Mouse (Mus musculus) embryonic fibroblast, embryonic 13.5 days (primary cell): ENCODE measurements around the gene Dock11. TPM values are rescaled to one million over a fixed set of nuclear protein-coding genes. Genes with fewer than 3 reads are reported as not detected.

Experiments used
- H3K27ac ChIP-seq: 2 replicates; pipeline ENCODE4 v1.5.1; 2012; ENCODE audit warnings: low read length, control low read depth, inconsistent platforms; ENCODE audit not compliant: insufficient read depth
- H3K4me1 ChIP-seq: 2 replicates; pipeline ENCODE4 v1.6.1; 2011; ENCODE audit warnings: low read length; ENCODE audit not compliant: control insufficient read depth, insufficient read depth
- H3K4me3 ChIP-seq: 2 replicates; pipeline ENCODE4 v1.5.1; 2011; ENCODE audit warnings: mild to moderate bottlenecking, control low read depth, low read length; ENCODE audit not compliant: insufficient read depth
- CTCF ChIP-seq: IDR thresholded peaks from 2 replicates; pipeline ENCODE4 v1.5.1; 2011; ENCODE audit warnings: mild to moderate bottlenecking, control low read depth, low read length, moderate library complexity, borderline replicate concordance; ENCODE audit not compliant: insufficient read depth
- POLR2A ChIP-seq: IDR thresholded peaks from 2 replicates; pipeline ENCODE4 v1.6.1; 2011; ENCODE audit warnings: low read depth, mild to moderate bottlenecking, control low read depth, low read length, moderate library complexity
- polyA plus RNA-seq: library from polyadenylated mRNA; stranded (reverse); fragments of >200 nt; gene quantifications from 2 replicates; pipeline ENCODE4 v1.2.4, GENCODE M21; 2011; ENCODE audit warnings: low read depth; ENCODE audit not compliant: missing spikeins, insufficient read length

Dock11 gene
- 19.2 and 21.0 TPM in 2 replicates for polyA plus RNA-seq

- TF ChIP-seq POLR2A (0 out of 2 replicates have a peak, but pooled peaks have one; percentile 39), CTCF (no peak)
- Histone ChIP-seq H3K4me1 (no peaks in the 10 kb centered on the region; the same call in 1 of the 2 replicates), H3K4me3 (peak within 1 kb of the TSS; percentile 79), H3K27ac (no peak within 1 kb of the TSS)
Measured at GRCm38 (mm10) chrX:35888087-35888895, at the start of gene Dock11. Gene Dock11 (plus strand): TSS chrX:35888832.

- Histone ChIP-seq H3K4me1 (no peaks in the 10 kb centered on the region), H3K27ac (no peak overlapping the region), H3K4me3 (no peak overlapping the region)
- TF ChIP-seq CTCF (peak; percentile 46; the same call in 1 of the 2 replicates), POLR2A (no peak)
Measured at GRCm38 (mm10) chrX:35879703-35880102, 8.9 kb upstream of the Dock11 start.

- TF ChIP-seq POLR2A (no peak), CTCF (no peak)
- Histone ChIP-seq H3K27ac (no peak overlapping the region), H3K4me1 (peaks cover 3% of the 10 kb centered on the region), H3K4me3 (peak overlapping the region; percentile 79)
Measured at GRCm38 (mm10) chrX:35888945-35889799, 540 bp downstream of the Dock11 start.

- H3K4me1 ChIP-seq = peaks cover 3% of the 10 kb centered on the region
- TF ChIP-seq POLR2A = no peak
- TF ChIP-seq CTCF = no peak
- H3K27ac ChIP-seq = no peak overlapping the region
- H3K4me3 ChIP-seq = peak overlapping the region; percentile 79
Measured at GRCm38 (mm10) chrX:35889800-35890106, 1.1 kb downstream of the Dock11 start.

- no peak for TF ChIP-seq POLR2A
- TF ChIP-seq CTCF = no peak
- Histone ChIP-seq H3K4me1 (peaks cover 5% of the 10 kb centered on the region), H3K4me3 (no peak overlapping the region), H3K27ac (no peak overlapping the region)
Measured at GRCm38 (mm10) chrX:35891534-35892125, 3.0 kb downstream of the Dock11 start.

GRCm38 (mm10) chrX:35892377-35892776 lies 3.7 kb downstream of the Dock11 start:
- TF ChIP-seq POLR2A (no peak), CTCF (no peak)

GRCm38 (mm10) chrX:35897648-35898500 lies 9.2 kb downstream of the Dock11 start:
- Histone ChIP-seq H3K4me1 (peaks cover 5% of the 10 kb centered on the region; the same call in 1 of the 2 replicates), H3K27ac (no peak overlapping the region), H3K4me3 (no peak overlapping the region)
- no peak for TF ChIP-seq CTCF

More at GRCm38 (mm10) chrX:35892377-35892776, 3.7 kb downstream of the Dock11 start:
- Histone ChIP-seq H3K4me1 (peaks cover 5% of the 10 kb centered on the region), H3K4me3 (no peak overlapping the region), H3K27ac (no peak overlapping the region)

DNA sequence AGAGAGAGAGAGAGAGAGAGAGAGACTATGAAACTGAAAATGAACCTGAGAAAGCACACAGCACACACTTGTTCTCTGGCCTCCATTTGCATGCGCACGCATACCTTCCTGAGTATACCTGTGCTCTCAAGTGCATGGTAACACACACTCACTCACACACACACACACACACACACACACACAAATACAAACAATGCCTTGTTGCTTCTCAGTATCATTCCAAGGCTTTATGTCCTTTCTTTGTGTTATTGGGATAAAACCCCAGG lies 9.8 kb downstream of the Dock11 start:
- peaks cover 5% of the 10 kb centered on the region; the same call in 1 of the 2 replicates for H3K4me1 ChIP-seq
- H3K4me3 ChIP-seq = no peak overlapping the region
- H3K27ac ChIP-seq = no peak overlapping the region
- TF ChIP-seq CTCF = no peak
- no peak for TF ChIP-seq POLR2A

DNA sequence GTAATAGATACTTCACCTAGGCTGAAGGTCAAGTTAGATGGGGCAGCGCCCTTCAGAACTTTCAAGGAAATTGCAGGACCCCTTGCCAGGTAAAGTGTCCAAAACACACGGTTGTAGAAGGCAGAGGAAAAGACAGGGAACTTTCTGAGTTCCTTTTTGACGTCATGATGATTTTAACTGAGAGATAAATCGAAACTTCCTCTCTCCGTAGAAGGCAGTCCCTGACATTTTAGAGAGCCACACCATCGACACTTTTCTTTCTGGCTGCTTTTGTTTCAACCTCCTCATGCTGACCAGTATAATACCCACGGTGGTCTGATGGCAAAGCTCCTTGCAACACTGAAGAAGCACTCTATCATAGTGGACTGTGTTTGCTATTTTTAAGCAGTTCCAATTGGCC lies 15.7 kb downstream of the Dock11 start:
- Histone ChIP-seq H3K27ac (no peak overlapping the region), H3K4me1 (no peaks in the 10 kb centered on the region), H3K4me3 (no peak overlapping the region)
- TF ChIP-seq POLR2A = no peak
- TF ChIP-seq CTCF = no peak
